Mouse (Mus musculus) spleen, adult 2 months (tissue): Measurements from ENCODE around the gene Cadm1.

ENCODE experiments used
- CTCF ChIP-seq: fragments of 200-500 bp; IDR thresholded peaks from 2 replicates; pipeline ENCODE4 v1.5.1; 2011; ENCODE audit warnings: mild to moderate bottlenecking, inconsistent platforms; ENCODE audit not compliant: insufficient read depth, insufficient read length, insufficient replicate concordance; ENCODE audit errors: extremely low read depth
- POLR2A ChIP-seq: fragments of 200-500 bp; IDR thresholded peaks from 2 replicates; pipeline ENCODE4 v1.6.1; 2011; ENCODE audit warnings: low read depth, low read length, inconsistent platforms

GRCm38 (mm10) chr9:47674766-47675713, 145.1 kb downstream of the Cadm1 start:
- TF ChIP-seq CTCF (no peak), POLR2A (no peak)
